Mouse (Mus musculus) cerebellum, adult 2 months (tissue): ENCODE data around the gene Cfap36.

Source experiments
- CTCF ChIP-seq: fragments of 200-500 bp; IDR thresholded peaks from 2 replicates; pipeline ENCODE4 v1.5.1; 2011; ENCODE audit warnings: low read depth, mild to moderate bottlenecking, control low read depth, low read length, moderate library complexity, borderline replicate concordance; ENCODE audit not compliant: insufficient read depth
- POLR2A ChIP-seq: fragments of 200-500 bp; IDR thresholded peaks from 2 replicates; pipeline ENCODE4 v1.6.1; 2011; ENCODE audit warnings: low read length, control low read depth, borderline replicate concordance; ENCODE audit not compliant: insufficient read depth

DNA sequence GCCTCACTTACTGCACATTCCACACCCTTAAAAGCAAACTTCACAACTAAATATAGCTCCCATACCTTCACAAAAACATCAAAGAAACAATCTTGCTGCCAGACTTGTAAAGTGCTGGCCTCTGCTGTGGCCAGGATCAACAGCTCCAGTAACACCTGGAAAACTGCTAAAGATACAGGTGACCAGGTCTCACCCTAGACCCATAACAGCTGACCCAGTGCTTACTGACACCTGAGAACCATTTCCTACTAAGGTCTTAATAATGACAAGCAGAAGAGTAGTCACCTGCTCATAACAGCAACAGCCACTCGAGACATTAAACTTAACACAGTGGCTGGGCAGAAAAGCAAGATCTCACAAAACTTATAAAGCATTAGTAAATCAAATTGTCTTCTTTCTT lies 13.6 kb downstream of the Cfap36 start:
- TF ChIP-seq CTCF (no peak), POLR2A (no peak)
